Mouse (Mus musculus) adrenal gland, postnatal 36 days (tissue): Measurements from ENCODE around the gene Tceanc2. TPM values are rescaled to one million over a fixed set of nuclear protein-coding genes. Genes with fewer than 3 reads are reported as not detected.

Experiments
- DNase-seq, 2 experiments: peaks; one replicate each; pipeline ENCODE4 v3.0.0; 2021; ENCODE audit warnings: mixed read lengths in 1 of 2
- total RNA-seq, 2 experiments: library from RNA; stranded (reverse); gene quantifications; 2 replicates each; pipeline ENCODE4 v1.2.3; 2021

Gene Tceanc2
- total RNA-seq, 2 experiments from 2014 or later = 20.2 to 27.3 TPM

GRCm38 (mm10) chr4:107084858-107085257 is 94.1 kb downstream of the Tceanc2 start:
- DNase-seq = peak; percentile 71 to 74

GRCm38 (mm10) chr4:107084343-107084742 is 94.6 kb downstream of the Tceanc2 start:
- peak; percentile 74 to 78 for DNase-seq

Other genes starting within 250 kb of the Tceanc2 start
- gene Mrpl37, start 112.2 kb downstream of the Tceanc2 start, total RNA-seq = 100 to 1,000 TPM in 1 of 2 experiments, 10 to 100 TPM in 1; 99.7 to 102 TPM
- 10 to 100 TPM; 21.2 to 25.4 TPM for gene Cyb5rl, start 112.1 kb downstream of the Tceanc2 start, total RNA-seq
- not detected for gene Cdcp2, start 82.2 kb downstream of the Tceanc2 start, total RNA-seq
- gene Tmem59, start 717 bp downstream of the Tceanc2 start, total RNA-seq = 100 to 1,000 TPM; 345 to 431 TPM
- not detected for gene Ldlrad1, start 30.1 kb upstream of the Tceanc2 start, total RNA-seq
- gene Lrrc42, start 74.4 kb upstream of the Tceanc2 start, total RNA-seq = 10 to 100 TPM; 28.8 to 30.5 TPM
- gene Hspb11, start 74.5 kb upstream of the Tceanc2 start, total RNA-seq = 10 to 100 TPM; 15.8 to 26.7 TPM
- not detected for gene Dio1, start 128.1 kb upstream of the Tceanc2 start, total RNA-seq
- gene Yipf1, start 135.2 kb upstream of the Tceanc2 start, total RNA-seq = 10 to 100 TPM; 56.4 to 90.9 TPM
- gene Ndc1, start 188.7 kb upstream of the Tceanc2 start, total RNA-seq = 10 to 100 TPM in 1 of 2 experiments, 1 to 10 TPM in 1; 9.5 to 12.4 TPM